Mouse (Mus musculus) MEL (cell line): ENCODE results near the gene Bex4.

Experiments
- CHD2 ChIP-seq: IDR thresholded peaks from 2 replicates; pipeline ENCODE4 v1.6.1; 2011; ENCODE audit warnings: low read length, improper control_type of control experiment
- CTCF ChIP-seq, 3 experiments: IDR thresholded peaks in 2 of 3; conservative IDR thresholded peaks in 1 of 3; 2 replicates each; pipeline ENCODE4 v1.5.1; 2011 to 2012; ENCODE audit warnings: low read length in 3 of 3, low read depth in 2 of 3, mild to moderate bottlenecking in 2 of 3, improper control_type of control experiment in 1 of 3, inconsistent platforms in 1 of 3, mixed read lengths in 1 of 3, moderate library complexity in 1 of 3; ENCODE audit not compliant: control insufficient read depth in 1 of 3, insufficient read depth in 1 of 3, poor library complexity in 1 of 3, severe bottlenecking in 1 of 3
- EP300 ChIP-seq, 2 experiments: IDR thresholded peaks; 2 replicates each; pipeline ENCODE4 v1.6.1; 2011; ENCODE audit warnings: improper control_type of control experiment in 2 of 2, low read length in 2 of 2, low read depth in 1 of 2, mild to moderate bottlenecking in 1 of 2
- HCFC1 ChIP-seq: IDR thresholded peaks from 2 replicates; pipeline ENCODE4 v1.6.1; 2012; ENCODE audit warnings: low read depth, mild to moderate bottlenecking, inconsistent platforms, low read length, improper control_type of control experiment, moderate library complexity
- KAT2A ChIP-seq: conservative IDR thresholded peaks from 2 replicates; pipeline ENCODE4 v1.6.1; 2012; ENCODE audit warnings: low read depth, low read length, improper control_type of control experiment, inconsistent platforms
- POLR2A ChIP-seq, 2 experiments: IDR thresholded peaks; 2 replicates each; pipeline ENCODE4 v1.6.1; 2011 to 2012; ENCODE audit warnings: low read length in 2 of 2, mild to moderate bottlenecking in 2 of 2, control low read depth in 1 of 2, improper control_type of control experiment in 1 of 2, low read depth in 1 of 2, moderate library complexity in 1 of 2; ENCODE audit not compliant: control insufficient read depth in 1 of 2, insufficient read depth in 1 of 2, poor library complexity in 1 of 2
- POLR2AphosphoS2 ChIP-seq: IDR thresholded peaks from 2 replicates; pipeline ENCODE4 v1.6.1; 2011; ENCODE audit warnings: low read length, improper control_type of control experiment
- TAL1 ChIP-seq: IDR thresholded peaks from 2 replicates; pipeline ENCODE4 v1.6.1; 2012; ENCODE audit warnings: mild to moderate bottlenecking, inconsistent platforms, low read length, moderate library complexity, mixed read lengths
- USF1 ChIP-seq: IDR thresholded peaks from 2 replicates; pipeline ENCODE4 v1.6.1; 2014; ENCODE audit warnings: low read depth, mild to moderate bottlenecking, inconsistent platforms, low read length, improper control_type of control experiment, moderate library complexity
- USF2 ChIP-seq, 2 experiments: IDR thresholded peaks; 2 replicates each; pipeline ENCODE4 v1.6.1; 2011 to 2012; ENCODE audit warnings: improper control_type of control experiment in 2 of 2, low read length in 2 of 2, borderline replicate concordance in 1 of 2, inconsistent platforms in 1 of 2, low read depth in 1 of 2, mild to moderate bottlenecking in 1 of 2; ENCODE audit not compliant: insufficient read depth in 1 of 2
- ZMIZ1 ChIP-seq: IDR thresholded peaks from 2 replicates; pipeline ENCODE4 v1.6.1; 2012; ENCODE audit warnings: low read depth, mild to moderate bottlenecking, inconsistent platforms, low read length, improper control_type of control experiment, moderate library complexity

DNA sequence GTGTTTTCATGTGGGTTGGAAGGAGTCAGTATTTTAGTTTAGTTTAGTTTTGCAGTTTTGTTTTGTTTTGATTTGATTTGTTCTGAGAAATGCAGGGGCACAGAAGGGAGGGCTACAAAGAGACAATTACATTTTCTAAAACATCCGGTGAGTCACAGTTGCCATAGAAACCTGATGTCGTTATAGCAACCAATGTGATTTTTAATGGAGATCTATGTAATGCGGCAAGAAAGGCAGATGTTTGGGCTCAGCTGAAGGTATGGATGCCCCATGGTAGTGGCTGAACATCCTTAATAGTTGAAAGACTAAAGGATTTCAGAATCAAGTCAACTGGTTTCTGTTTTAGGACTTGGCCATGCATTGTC is 34.1 kb upstream of the Bex4 start:
- TF ChIP-seq POLR2A (IDR thresholded peaks at IDR 0.05; ENCODE audit: control insufficient read depth in 1 of 2, insufficient read depth in 1 of 2, low read depth in 1 of 2, low read length in 2 of 2, poor library complexity in 1 of 2) = no peak
- TF ChIP-seq USF2 (IDR thresholded peaks at IDR 0.05; ENCODE audit: borderline replicate concordance in 1 of 2, insufficient read depth in 1 of 2, low read depth in 1 of 2, low read length in 2 of 2) = no peak
- TF ChIP-seq TAL1 = no peak
- no peak for TF ChIP-seq EP300 (IDR thresholded peaks at IDR 0.05; ENCODE audit: low read depth in 1 of 2, low read length in 2 of 2)
- no peak for TF ChIP-seq POLR2AphosphoS2
- no peak for TF ChIP-seq USF1
- no peak for TF ChIP-seq CHD2
- no peak for TF ChIP-seq ZMIZ1
- no peak for TF ChIP-seq CTCF (IDR thresholded peaks at IDR 0.05 in 2 of 3, conservative IDR thresholded peaks at IDR 0.05 in 1 of 3; ENCODE audit: control insufficient read depth in 1 of 3, insufficient read depth in 1 of 3, low read depth in 2 of 3, low read length in 3 of 3, poor library complexity in 1 of 3, severe bottlenecking in 1 of 3)
- TF ChIP-seq HCFC1 = no peak
- no peak for TF ChIP-seq KAT2A
